Mouse (Mus musculus): ENCODE results near the gene Trim9. TPM values are rescaled to one million over a fixed set of nuclear protein-coding genes. Genes with fewer than 3 reads are reported as not detected.

The Trim9 gene
- polyA plus RNA-seq, 1 experiment from 2014 or later = 0.54 TPM

- no peak overlapping the region for H3K27ac ChIP-seq (ENCODE audit: poor library complexity, severe bottlenecking)
- no peaks in the 10 kb centered on the region for H3K36me3 ChIP-seq
- H3K4me3 ChIP-seq = no peak overlapping the region
- WGBS = 85% methylated on average over 8 of the region's 8 CpGs
- no peak overlapping the region for H3K4me2 ChIP-seq
- no peaks in the 10 kb centered on the region for H3K9me3 ChIP-seq (replicated peaks)
- H3K4me1 ChIP-seq (replicated peaks) = no peaks in the 10 kb centered on the region
- no peak overlapping the region for H3K9ac ChIP-seq
- ATAC-seq (ENCODE audit: insufficient number of reproducible peaks, low FRiP score) = no peak
- no peaks in the 10 kb centered on the region for H3K27me3 ChIP-seq (replicated peaks)
Observed at GRCm38 (mm10) chr12:70354926-70355325, 7.5 kb upstream of the Trim9 start.

DNA sequence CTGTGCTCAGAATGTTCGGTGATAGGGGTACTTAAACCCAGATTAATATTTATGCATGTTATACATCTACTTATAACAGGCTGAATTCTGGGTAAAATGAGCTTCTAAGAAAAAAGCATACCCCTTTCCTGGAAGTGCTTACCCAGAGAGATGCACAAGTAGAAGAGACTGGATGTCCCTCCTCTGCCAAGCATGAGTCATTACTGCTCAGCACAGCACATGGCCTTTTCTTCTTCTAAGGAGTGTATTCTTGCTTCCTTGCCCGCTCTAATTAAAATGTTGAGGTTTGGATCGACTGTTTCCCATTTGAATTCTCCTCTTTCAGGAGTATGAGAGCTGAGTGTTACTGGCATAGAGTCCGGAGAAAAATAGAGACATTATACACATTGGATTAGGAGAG is 3.1 kb upstream of the Trim9 start:
- Histone ChIP-seq H3K27ac (ENCODE audit: poor library complexity, severe bottlenecking) (no peak overlapping the region), H3K4me1 (replicated peaks) (peaks cover 15% of the 10 kb centered on the region), H3K4me2 (no peak overlapping the region), H3K9me3 (replicated peaks) (no peaks in the 10 kb centered on the region), H3K4me3 (no peak overlapping the region), H3K36me3 (no peaks in the 10 kb centered on the region), H3K9ac (no peak overlapping the region), H3K27me3 (replicated peaks) (peaks cover 18% of the 10 kb centered on the region)
- WGBS = 78% methylated on average over 4 of the region's 4 CpGs
- no peak for ATAC-seq (ENCODE audit: insufficient number of reproducible peaks, low FRiP score)

GRCm38 (mm10) chr12:70349788-70350187 is 2.4 kb upstream of the Trim9 start:
- no peak overlapping the region for H3K9ac ChIP-seq
- H3K4me3 ChIP-seq = no peak overlapping the region
- H3K27me3 ChIP-seq (replicated peaks) = peaks cover 25% of the 10 kb centered on the region
- no peaks in the 10 kb centered on the region for H3K9me3 ChIP-seq (replicated peaks)
- peaks cover 15% of the 10 kb centered on the region for H3K4me1 ChIP-seq (replicated peaks)
- ATAC-seq (ENCODE audit: insufficient number of reproducible peaks, low FRiP score) = no peak
- no peak overlapping the region for H3K27ac ChIP-seq (ENCODE audit: poor library complexity, severe bottlenecking)
- 64% methylated on average over 6 of the region's 6 CpGs for WGBS
- no peaks in the 10 kb centered on the region for H3K36me3 ChIP-seq
- no peak overlapping the region for H3K4me2 ChIP-seq

DNA sequence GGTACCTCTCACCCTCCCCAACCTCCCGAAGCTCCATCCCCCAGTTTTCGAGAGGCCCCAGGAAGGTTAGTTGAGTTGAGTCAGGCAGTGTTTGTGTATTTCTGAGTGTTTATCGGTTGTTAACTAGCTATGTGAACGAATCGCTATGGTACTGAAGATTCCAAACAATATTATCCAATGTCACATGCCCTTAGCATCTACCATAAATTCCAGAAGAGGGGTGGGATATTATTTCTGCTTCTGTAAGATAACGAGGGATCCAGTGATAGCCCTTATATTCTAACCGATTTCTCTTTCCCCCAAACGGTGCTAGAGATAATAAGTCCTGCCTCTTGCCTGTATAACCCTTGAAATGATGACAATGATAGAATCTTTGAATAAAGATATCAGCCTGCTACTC is 612 bp upstream of the Trim9 start:
- peak overlapping the region; percentile 70 for H3K4me3 ChIP-seq
- H3K27ac ChIP-seq (ENCODE audit: poor library complexity, severe bottlenecking) = no peak overlapping the region
- no peak for ATAC-seq (ENCODE audit: insufficient number of reproducible peaks, low FRiP score)
- peak overlapping the region; percentile 64 for H3K9ac ChIP-seq
- peak overlapping the region; percentile 97 for H3K4me2 ChIP-seq
- no peaks in the 10 kb centered on the region for H3K36me3 ChIP-seq
- peaks cover 15% of the 10 kb centered on the region for H3K4me1 ChIP-seq (replicated peaks)
- H3K27me3 ChIP-seq (replicated peaks) = peaks cover 29% of the 10 kb centered on the region
- H3K9me3 ChIP-seq (replicated peaks) = no peaks in the 10 kb centered on the region
- 10% methylated on average over 8 of the region's 8 CpGs for WGBS

DNA sequence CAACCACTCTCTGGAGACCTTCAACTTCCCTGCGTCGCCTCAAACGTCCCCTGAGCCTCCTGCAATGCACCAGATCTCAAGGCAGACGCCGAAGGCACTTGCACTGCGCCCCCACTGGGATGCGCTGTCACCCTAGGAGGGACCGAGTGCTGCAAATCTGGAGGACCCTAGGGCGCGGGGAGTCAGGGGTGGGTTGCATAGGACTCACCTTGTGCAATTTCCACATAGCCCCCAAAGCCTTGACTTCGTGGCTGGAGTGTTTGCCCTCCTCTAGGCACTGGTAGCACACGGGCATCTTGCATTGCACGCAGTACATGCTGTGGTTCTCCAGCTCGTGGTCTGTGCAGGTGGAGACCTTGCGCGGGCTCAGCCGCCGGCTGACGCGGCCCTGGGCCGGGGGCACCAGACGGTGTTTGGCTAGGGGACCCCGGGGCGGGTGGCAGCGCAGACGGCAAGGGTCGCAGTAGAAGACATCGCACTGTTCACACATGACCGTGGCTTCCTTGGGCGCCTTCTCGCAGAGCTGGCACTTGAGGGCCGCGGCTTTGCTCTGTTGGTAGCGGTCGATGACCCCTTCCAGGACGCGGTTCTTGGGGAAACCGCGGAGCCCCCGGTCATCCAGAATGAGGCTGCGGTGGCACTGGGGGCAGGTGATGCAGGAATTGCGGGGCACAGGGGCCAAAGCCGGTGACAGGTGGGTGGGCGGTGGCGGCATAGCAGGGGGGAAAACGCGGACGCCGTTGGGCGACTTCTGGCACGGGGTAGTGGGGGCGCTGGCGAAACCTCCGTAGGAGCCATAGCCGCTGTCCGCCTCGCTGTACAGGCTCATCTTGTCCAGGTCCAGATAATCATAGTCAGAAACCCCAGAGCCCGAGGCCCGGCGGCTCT is 1.0 kb downstream of the Trim9 start:
- ATAC-seq (ENCODE audit: insufficient number of reproducible peaks, low FRiP score) = 0 out of 2 replicates have a peak, but pooled peaks have one; percentile 10

GRCm38 (mm10) chr12:70345531-70346138 is 1.8 kb downstream of the Trim9 start:
- no peaks in the 10 kb centered on the region for H3K36me3 ChIP-seq
- H3K4me2 ChIP-seq = peak overlapping the region; percentile 97
- WGBS = 31% methylated on average over 16 of the region's 16 CpGs
- peaks cover 15% of the 10 kb centered on the region for H3K4me1 ChIP-seq (replicated peaks)
- ATAC-seq (ENCODE audit: insufficient number of reproducible peaks, low FRiP score) = no peak
- no peaks in the 10 kb centered on the region for H3K9me3 ChIP-seq (replicated peaks)
- no peak overlapping the region for H3K9ac ChIP-seq
- H3K27ac ChIP-seq (ENCODE audit: poor library complexity, severe bottlenecking) = no peak overlapping the region
- H3K27me3 ChIP-seq (replicated peaks) = peaks cover 29% of the 10 kb centered on the region
- peak overlapping the region; percentile 70 for H3K4me3 ChIP-seq

More for the DNA sequence above, 1.0 kb downstream of the Trim9 start:
- no peaks in the 10 kb centered on the region for H3K36me3 ChIP-seq
- no peak overlapping the region for H3K27ac ChIP-seq (ENCODE audit: poor library complexity, severe bottlenecking)
- peak overlapping the region; percentile 97 for H3K4me2 ChIP-seq
- 2% methylated on average over 59 of the region's 60 CpGs for WGBS
- peak overlapping the region; percentile 21 for H3K9ac ChIP-seq
- H3K27me3 ChIP-seq (replicated peaks) = peaks cover 29% of the 10 kb centered on the region
- H3K9me3 ChIP-seq (replicated peaks) = no peaks in the 10 kb centered on the region
- peaks cover 15% of the 10 kb centered on the region for H3K4me1 ChIP-seq (replicated peaks)
- peak overlapping the region; percentile 70 for H3K4me3 ChIP-seq

DNA sequence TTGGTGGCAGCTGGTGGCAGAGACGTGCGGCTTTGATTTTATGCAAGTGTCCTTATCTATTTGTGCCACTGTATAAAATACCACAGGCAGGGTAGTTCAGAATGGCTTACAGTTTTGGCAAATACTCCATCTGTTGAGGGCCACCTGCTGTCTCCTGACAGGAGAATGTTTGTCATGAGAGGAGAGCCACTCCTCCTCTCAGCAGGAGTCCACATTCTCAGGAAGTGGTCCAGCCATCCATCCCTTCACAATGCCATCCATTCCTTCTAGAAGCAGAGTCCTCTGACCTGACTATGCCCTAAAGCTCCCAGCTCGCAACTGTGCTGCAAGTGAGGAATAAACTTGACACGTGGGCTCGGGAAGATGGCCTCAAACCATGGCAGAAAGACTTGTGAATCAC is 12.2 kb downstream of the Trim9 start:
- Histone ChIP-seq H3K4me1 (replicated peaks) (no peaks in the 10 kb centered on the region), H3K36me3 (no peaks in the 10 kb centered on the region), H3K27me3 (replicated peaks) (no peaks in the 10 kb centered on the region), H3K4me2 (no peak overlapping the region), H3K9me3 (replicated peaks) (no peaks in the 10 kb centered on the region), H3K4me3 (no peak overlapping the region), H3K9ac (no peak overlapping the region), H3K27ac (ENCODE audit: poor library complexity, severe bottlenecking) (no peak overlapping the region)
- whole genome bisulfite sequencing = 60% methylated on average over 5 of the region's 5 CpGs
- ATAC-seq (ENCODE audit: insufficient number of reproducible peaks, low FRiP score) = no peak

DNA sequence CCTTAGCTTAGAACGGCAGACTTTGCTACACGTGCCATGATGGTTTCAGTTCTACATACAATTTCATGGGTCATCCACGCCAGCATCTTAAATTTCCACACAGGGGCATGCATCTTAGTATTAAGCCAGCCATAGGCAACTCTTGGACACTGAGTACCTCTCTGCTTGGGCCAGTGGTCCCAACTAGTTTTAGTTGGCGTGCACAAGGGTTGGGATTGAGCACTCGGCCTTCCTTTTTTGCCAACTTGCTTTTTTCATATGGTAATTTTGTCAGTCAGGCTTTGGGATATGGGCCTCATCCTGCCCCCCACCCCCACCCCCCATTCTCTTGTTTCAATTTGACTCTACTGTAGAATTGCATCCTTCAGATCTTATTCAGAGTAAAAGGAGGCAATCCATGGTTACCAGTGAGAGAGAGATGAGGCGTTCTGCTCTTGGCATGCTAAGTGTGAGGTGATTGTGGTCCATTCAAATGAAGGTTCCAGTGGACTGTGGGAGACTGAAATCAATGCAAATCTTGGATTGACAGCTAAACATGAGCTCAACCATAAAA is 14.1 kb downstream of the Trim9 start:
- H3K27me3 ChIP-seq (replicated peaks) = no peaks in the 10 kb centered on the region
- no peak overlapping the region for H3K4me2 ChIP-seq
- 0 out of 2 replicates have a peak, but pooled peaks cover 3% of the 10 kb centered on the region for H3K4me1 ChIP-seq (replicated peaks)
- 86% methylated on average over 6 of the region's 6 CpGs for WGBS
- H3K9ac ChIP-seq = no peak overlapping the region
- H3K36me3 ChIP-seq = no peaks in the 10 kb centered on the region
- no peak overlapping the region for H3K4me3 ChIP-seq
- no peaks in the 10 kb centered on the region for H3K9me3 ChIP-seq (replicated peaks)
- H3K27ac ChIP-seq (ENCODE audit: poor library complexity, severe bottlenecking) = no peak overlapping the region
- no peak for ATAC-seq (ENCODE audit: insufficient number of reproducible peaks, low FRiP score)

- Histone ChIP-seq H3K9ac (no peak overlapping the region), H3K27me3 (replicated peaks) (no peaks in the 10 kb centered on the region), H3K27ac (ENCODE audit: poor library complexity, severe bottlenecking) (no peak overlapping the region), H3K4me3 (no peak overlapping the region), H3K4me1 (replicated peaks) (0 out of 2 replicates have a peak, but pooled peaks cover 3% of the 10 kb centered on the region), H3K9me3 (replicated peaks) (no peaks in the 10 kb centered on the region), H3K4me2 (no peak overlapping the region), H3K36me3 (no peaks in the 10 kb centered on the region)
- ATAC-seq (ENCODE audit: insufficient number of reproducible peaks, low FRiP score) = no peak
- WGBS = 30% methylated on average over 3 of the region's 3 CpGs
Observed at GRCm38 (mm10) chr12:70329059-70329458, 18.4 kb downstream of the Trim9 start.

- no peaks in the 10 kb centered on the region for H3K9me3 ChIP-seq (replicated peaks)
- WGBS = 67% methylated on average over 1 of the region's 1 CpGs
- no peak overlapping the region for H3K27ac ChIP-seq (ENCODE audit: poor library complexity, severe bottlenecking)
- no peak for ATAC-seq (ENCODE audit: insufficient number of reproducible peaks, low FRiP score)
- H3K27me3 ChIP-seq (replicated peaks) = no peaks in the 10 kb centered on the region
- H3K9ac ChIP-seq = no peak overlapping the region
- no peak overlapping the region for H3K4me3 ChIP-seq
- 0 out of 2 replicates have a peak, but pooled peaks cover 3% of the 10 kb centered on the region for H3K4me1 ChIP-seq (replicated peaks)
- H3K36me3 ChIP-seq = no peaks in the 10 kb centered on the region
- H3K4me2 ChIP-seq = no peak overlapping the region
Observed at GRCm38 (mm10) chr12:70326956-70327355, 20.5 kb downstream of the Trim9 start.

- no peaks in the 10 kb centered on the region for H3K9me3 ChIP-seq (replicated peaks)
- H3K9ac ChIP-seq = no peak overlapping the region
- no peaks in the 10 kb centered on the region for H3K27me3 ChIP-seq (replicated peaks)
- no peak overlapping the region for H3K27ac ChIP-seq (ENCODE audit: poor library complexity, severe bottlenecking)
- 51% methylated on average over 2 of the region's 2 CpGs for WGBS
- no peak for ATAC-seq (ENCODE audit: insufficient number of reproducible peaks, low FRiP score)
- 0 out of 2 replicates have a peak, but pooled peaks cover 3% of the 10 kb centered on the region for H3K4me1 ChIP-seq (replicated peaks)
- no peak overlapping the region for H3K4me3 ChIP-seq
- H3K4me2 ChIP-seq = no peak overlapping the region
- H3K36me3 ChIP-seq = no peaks in the 10 kb centered on the region
Observed at GRCm38 (mm10) chr12:70326393-70326792, 21.0 kb downstream of the Trim9 start.
